Mouse (Mus musculus) midbrain, postnatal 0 days (tissue): ENCODE results near the gene Lamb3. TPM values are rescaled to one million over a fixed set of nuclear protein-coding genes. Genes with fewer than 3 reads are reported as not detected.
A peak's percentile ranks its signal among the peaks of the same experiment; 100 is the strongest.

Experiments used
- ATAC-seq: fragments of 200-750 bp; cut with Nextera tagmentation; 2 replicates; pipeline ENCODE4 v1.8.0; 2017; ENCODE audit warnings: moderate number of reproducible peaks, mild to moderate bottlenecking, moderate TSS enrichment, moderate library complexity; ENCODE audit not compliant: low FRiP score
- DNase-seq: peaks from one replicate; pipeline ENCODE4 v3.0.0-alpha.2; 2015; ENCODE audit warnings: low spot score
- H3K27ac ChIP-seq: fragments of 300-500 bp; sonication (generic); 2 replicates; pipeline ENCODE4 v1.5.1; 2014; ENCODE audit warnings: low read depth, mild to moderate bottlenecking, low read length, mixed read lengths
- H3K27me3 ChIP-seq: fragments of 300-500 bp; sonication (generic); 2 replicates; pipeline ENCODE4 v1.6.1; 2014; ENCODE audit warnings: low read length, control low read depth, mixed read lengths; ENCODE audit not compliant: insufficient read depth
- H3K36me3 ChIP-seq: fragments of 300-500 bp; sonication (generic); 2 replicates; pipeline ENCODE4 v1.6.1; 2014; ENCODE audit warnings: low read length, control low read depth, mixed read lengths; ENCODE audit not compliant: insufficient read depth
- H3K4me1 ChIP-seq: fragments of 300-500 bp; sonication (generic); 2 replicates; pipeline ENCODE4 v1.6.1; 2014; ENCODE audit warnings: mild to moderate bottlenecking, control low read depth, antibody characterized with exemption, low read length, mixed read lengths; ENCODE audit not compliant: insufficient read depth
- H3K4me2 ChIP-seq: fragments of 300-500 bp; sonication (generic); 2 replicates; pipeline ENCODE4 v1.6.1; 2014; ENCODE audit warnings: low read depth, mild to moderate bottlenecking, low read length, mixed read lengths; ENCODE audit not compliant: poor library complexity, severe bottlenecking
- H3K4me3 ChIP-seq: fragments of 300-500 bp; sonication (generic); 2 replicates; pipeline ENCODE4 v1.5.1; 2014; ENCODE audit warnings: low read depth, mild to moderate bottlenecking, low read length, moderate library complexity
- H3K9ac ChIP-seq: fragments of 300-500 bp; sonication (generic); replicated peaks from 2 replicates; pipeline ENCODE4 v1.6.1; 2014; ENCODE audit warnings: mild to moderate bottlenecking, low read length, moderate library complexity, mixed read lengths; ENCODE audit not compliant: poor library complexity, severe bottlenecking
- H3K9me3 ChIP-seq: fragments of 300-500 bp; sonication (generic); 2 replicates; pipeline ENCODE4 v1.6.1; 2016; ENCODE audit warnings: low read length, control low read depth
- CTCF ChIP-seq: IDR thresholded peaks from 2 replicates; pipeline ENCODE4 v1.5.1; 2016; ENCODE audit warnings: antibody characterized with exemption, mild to moderate bottlenecking
- WGBS: fragments of 180-500 bp; shearing (Covaris S2); extraction: QIAGEN DNeasy Blood & Tissue Kit; methylation state at CpG from one replicate; pipeline ENCODE4 v1.1.7; 2014; 5-methylcytosine and 5-hydroxymethylcytosine counted together
- polyA plus RNA-seq: library from polyadenylated mRNA; unstranded; fragments of >200 nt; fragmentation: Nextera tagmentation; extraction: Ambion mirVana; gene quantifications from 2 replicates; pipeline ENCODE4 v1.2.1, GENCODE M21; 2015
- total RNA-seq: library from RNA; depleted of rRNA; stranded (reverse); fragments of >200 nt; gene quantifications from 2 replicates; pipeline ENCODE4 v1.2.3, GENCODE M21; 2014; rRNA removed

Lamb3 gene
- total RNA-seq = 0.66 and 0.82 TPM in 2 replicates
- polyA plus RNA-seq = 1.1 and 1.4 TPM in 2 replicates

GRCm38 (mm10) chr1:193207503-193207902 lies at the start of gene Lamb3:
Lamb3 (plus strand) TSS chr1:193207699.
- Histone ChIP-seq H3K4me3 (no peak within 1 kb of the TSS), H3K27me3 (no peaks in the 10 kb centered on the region), H3K9me3 (no peaks in the 10 kb centered on the region), H3K9ac (no peak within 1 kb of the TSS), H3K27ac (no peak within 1 kb of the TSS), H3K36me3 (no peaks in the 10 kb centered on the region), H3K4me1 (no peaks in the 10 kb centered on the region), H3K4me2 (no peak within 1 kb of the TSS)
- no peak for TF ChIP-seq CTCF
- ATAC-seq (no peak), DNase-seq (no peak)
- WGBS = 92% methylated on average over 3 of the region's 3 CpGs

DNA sequence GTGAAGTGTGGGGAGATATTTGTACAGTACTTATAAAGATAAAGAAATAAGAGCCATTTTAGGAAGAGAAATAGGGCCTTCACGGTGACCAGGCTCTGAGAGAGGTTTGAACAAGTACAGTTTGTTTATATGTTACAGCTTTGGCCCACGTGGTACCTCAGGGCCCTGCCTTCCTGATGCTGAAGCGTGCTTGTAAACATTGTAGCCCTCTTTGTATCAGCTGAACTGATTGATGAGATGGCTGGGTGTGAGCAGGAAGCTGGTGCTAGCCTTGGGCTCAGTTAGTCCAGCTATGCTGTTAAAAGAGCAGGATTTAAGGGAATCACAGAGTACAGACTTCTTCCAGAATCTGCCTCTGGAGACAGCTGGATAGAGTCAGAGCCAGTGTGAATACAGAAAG lies 48.3 kb upstream of the Lamb3 start:
- Histone ChIP-seq H3K27me3 (peaks cover 4% of the 10 kb centered on the region), H3K4me2 (no peak overlapping the region), H3K36me3 (no peaks in the 10 kb centered on the region), H3K4me1 (no peaks in the 10 kb centered on the region), H3K9me3 (no peaks in the 10 kb centered on the region), H3K9ac (no peak overlapping the region), H3K27ac (no peak overlapping the region), H3K4me3 (no peak overlapping the region)
- no peak for DNase-seq
- no peak for ATAC-seq
- no peak for TF ChIP-seq CTCF
- 76% methylated on average over 3 of the region's 3 CpGs for WGBS

- H3K27ac ChIP-seq = no peak overlapping the region
- no peak for TF ChIP-seq CTCF
- H3K4me3 ChIP-seq = no peak overlapping the region
- ATAC-seq (no peak), DNase-seq (no peak)
- no peak overlapping the region for H3K9ac ChIP-seq
- no peak overlapping the region for H3K4me2 ChIP-seq
- no peaks in the 10 kb centered on the region for H3K9me3 ChIP-seq
- H3K36me3 ChIP-seq = no peaks in the 10 kb centered on the region
- H3K4me1 ChIP-seq = no peaks in the 10 kb centered on the region
- 56% methylated on average over 1 of the region's 1 CpGs for WGBS
- no peaks in the 10 kb centered on the region; the same call in 1 of the 2 replicates for H3K27me3 ChIP-seq
These were observed 47.9 kb upstream of the Lamb3 start for GRCm38 (mm10) chr1:193159613-193160012.

DNA sequence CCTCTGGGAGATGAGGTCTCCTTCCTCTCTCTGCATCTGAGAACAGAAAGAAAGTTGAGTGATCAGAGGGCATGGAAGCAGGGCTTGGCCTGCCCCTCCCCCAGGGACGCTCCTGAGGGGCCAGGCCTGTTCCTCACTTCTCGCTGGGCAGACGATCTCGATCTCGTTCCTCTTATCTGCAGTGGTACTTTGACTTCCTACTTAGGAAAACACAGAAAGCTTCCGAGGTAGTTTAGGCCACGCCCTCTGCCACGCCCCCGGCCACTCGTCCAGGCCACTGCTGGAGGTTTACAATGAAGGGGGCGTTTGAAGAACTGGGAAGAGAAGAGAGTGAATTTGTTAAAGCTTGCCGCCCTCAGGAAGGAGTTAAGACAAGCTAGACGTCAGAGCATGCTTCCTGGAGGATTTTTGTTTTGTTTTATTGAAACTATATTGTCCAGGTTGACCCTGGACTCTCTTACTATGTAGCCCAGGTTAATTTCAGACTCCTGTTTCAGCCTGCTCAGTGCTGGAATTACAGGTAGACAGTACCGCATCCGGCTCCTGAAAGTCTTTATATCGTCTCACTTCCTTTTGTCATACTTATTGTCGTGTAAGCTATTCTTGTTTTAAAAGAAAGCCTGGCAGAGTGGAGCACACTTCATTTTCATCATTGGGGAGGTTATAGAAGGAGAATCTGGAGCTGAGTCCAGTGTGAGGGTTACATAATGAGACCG lies 47.0 kb upstream of the Lamb3 start:
- H3K27ac ChIP-seq = no peak overlapping the region
- H3K36me3 ChIP-seq = no peaks in the 10 kb centered on the region
- DNase-seq (no peak), ATAC-seq (no peak)
- no peaks in the 10 kb centered on the region for H3K27me3 ChIP-seq
- no peak overlapping the region for H3K4me3 ChIP-seq
- no peak for TF ChIP-seq CTCF
- no peaks in the 10 kb centered on the region for H3K4me1 ChIP-seq
- H3K9me3 ChIP-seq = no peaks in the 10 kb centered on the region
- 14% methylated on average over 18 of the region's 18 CpGs for WGBS
- H3K4me2 ChIP-seq = 0 out of 2 replicates have a peak overlapping the region, but pooled peaks have one; percentile 3
- no peak overlapping the region for H3K9ac ChIP-seq

DNA sequence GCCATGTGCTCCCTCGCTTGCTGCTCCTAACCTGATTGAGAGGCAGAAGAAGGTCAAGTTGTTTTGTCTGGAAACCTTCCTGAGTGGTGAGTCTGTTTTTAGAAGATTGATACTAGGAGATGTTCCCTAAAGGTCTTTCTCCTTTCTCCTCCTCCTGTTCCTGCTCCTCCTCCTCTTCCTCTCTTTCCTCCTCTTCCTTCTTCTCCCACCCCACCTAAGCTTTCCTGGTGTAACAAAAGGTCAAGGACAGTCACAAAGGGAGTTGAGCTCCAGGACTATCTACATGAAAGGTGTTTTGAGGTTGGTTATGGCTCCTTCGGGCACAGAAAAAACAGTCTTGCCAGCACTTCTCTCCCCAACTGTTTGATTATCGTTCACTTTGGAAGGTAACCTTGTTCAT lies 39.8 kb upstream of the Lamb3 start, which contains the start of gene A130010J15Rik:
Gene A130010J15Rik, plus strand, starts transcription at position 301 of the 400 bp plus-strand sequence.
- Histone ChIP-seq H3K27ac (no peak within 1 kb of the TSS), H3K4me1 (peaks cover 3% of the 10 kb centered on the region; the same call in 1 of the 2 replicates), H3K9me3 (no peaks in the 10 kb centered on the region), H3K4me2 (no peak within 1 kb of the TSS), H3K9ac (no peak within 1 kb of the TSS), H3K4me3 (no peak within 1 kb of the TSS), H3K27me3 (no peaks in the 10 kb centered on the region), H3K36me3 (no peaks in the 10 kb centered on the region)
- no peak for ATAC-seq
- DNase-seq = no peak
- 95% methylated on average over 3 of the region's 3 CpGs for WGBS
- TF ChIP-seq CTCF = no peak

DNA sequence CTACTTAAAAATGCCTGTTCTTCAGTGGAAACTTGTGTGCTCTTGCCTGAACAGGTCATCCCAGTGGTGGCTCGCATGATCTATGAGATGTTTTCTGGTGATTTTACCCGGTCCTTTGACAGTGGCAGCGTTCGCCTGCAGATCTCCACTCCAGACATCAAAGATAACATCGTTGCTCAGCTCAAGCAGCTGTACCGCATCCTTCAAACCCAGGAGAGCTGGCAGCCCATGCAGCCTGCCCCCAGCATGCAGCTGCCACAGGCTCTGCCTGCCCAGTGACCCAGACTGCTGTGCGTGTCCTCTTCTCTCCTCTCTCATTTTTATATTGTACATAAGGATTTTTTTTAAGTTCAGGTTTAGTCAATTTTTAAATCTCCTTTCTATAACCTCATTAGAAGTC lies 38.3 kb upstream of the Lamb3 start:
- WGBS = 85% methylated on average over 7 of the region's 7 CpGs

More for the DNA sequence above, 38.3 kb upstream of the Lamb3 start:
- no peaks in the 10 kb centered on the region for H3K9me3 ChIP-seq
- ATAC-seq (no peak), DNase-seq (no peak)
- peaks cover 7% of the 10 kb centered on the region; the same call in 1 of the 2 replicates for H3K4me1 ChIP-seq
- H3K36me3 ChIP-seq = no peaks in the 10 kb centered on the region
- no peak for TF ChIP-seq CTCF
- no peaks in the 10 kb centered on the region for H3K27me3 ChIP-seq
- H3K27ac ChIP-seq = no peak overlapping the region
- H3K9ac ChIP-seq = no peak overlapping the region
- H3K4me2 ChIP-seq = no peak overlapping the region
- H3K4me3 ChIP-seq = no peak overlapping the region
